Mouse (Mus musculus): Measurements from ENCODE around the gene Casc1.

DNA sequence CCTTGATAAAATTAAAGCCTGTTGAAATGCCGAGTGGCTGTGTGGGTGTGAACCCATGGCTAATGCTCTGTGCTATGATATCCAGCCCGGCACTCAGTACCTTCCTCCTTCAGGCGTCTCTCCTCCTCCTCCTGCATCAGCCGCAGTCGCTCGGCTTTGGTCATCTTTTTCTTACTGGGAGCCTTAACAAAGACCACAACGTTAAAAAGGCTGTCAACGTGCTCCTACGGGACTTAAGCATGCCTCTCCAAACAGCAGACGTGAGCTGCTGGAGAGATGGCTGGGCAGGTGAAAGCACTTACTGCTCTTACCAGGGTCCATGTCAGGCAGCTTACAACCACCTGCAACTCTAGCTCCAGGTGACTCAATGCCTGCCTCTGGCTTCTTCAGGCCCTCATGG is 5.7 kb downstream of the Casc1 start:
- TF ChIP-seq CTCF (IDR thresholded peaks at IDR 0.05; ENCODE audit: extremely low read depth, insufficient read depth, low read length) (no peak), POLR2A (IDR thresholded peaks at IDR 0.05; ENCODE audit: extremely low read depth, insufficient read depth, low read length) (no peak)

All from cortical plate, adult 2 months (tissue).